8 mouse cellular contexts compared by ENCODE assay signal in the genomic region with DNA sequence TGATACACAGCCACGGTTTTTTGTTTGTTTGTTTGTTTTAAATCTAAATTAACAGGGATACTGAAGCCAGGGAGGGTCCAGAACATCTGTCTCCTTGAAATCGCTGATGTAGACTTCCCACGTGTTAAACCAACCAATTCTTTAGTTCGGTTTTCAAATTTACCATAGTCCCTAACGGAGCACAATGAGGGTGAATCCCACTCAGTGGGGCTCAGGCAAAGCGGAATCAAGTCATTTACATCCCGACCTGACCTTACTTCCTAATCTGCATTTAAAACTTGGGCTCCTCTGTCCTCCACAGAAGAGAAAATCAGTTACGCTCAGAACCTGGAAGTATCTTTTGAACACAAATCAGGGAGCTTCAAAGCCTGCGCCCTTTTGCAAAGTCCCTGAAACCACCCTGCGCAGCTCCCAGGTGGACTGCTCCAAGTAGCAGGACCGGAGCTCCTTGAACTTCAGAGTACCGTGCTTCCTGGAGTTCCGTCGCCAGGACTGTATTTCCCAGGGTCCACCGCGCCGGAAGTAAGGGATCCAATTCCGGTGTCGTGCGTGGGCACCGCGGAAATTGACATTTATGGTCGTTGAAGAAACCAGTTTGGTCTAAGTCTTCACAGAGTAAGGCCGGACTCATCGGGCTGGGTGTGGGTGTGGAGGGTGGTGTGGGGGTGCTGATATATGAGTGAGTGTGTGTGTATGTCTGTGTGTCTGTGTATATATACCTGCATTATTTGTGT. TPM values are rescaled to one million over a fixed set of nuclear protein-coding genes. Genes with fewer than 3 reads are reported as not detected.
DNase-seq lines count a peak whose midpoint lies in the region; ATAC-seq and TF ChIP-seq lines count a peak whose summit lies in the region.

No protein-coding gene starts in this region.

- no peak for TF ChIP-seq POLR2A in ES-Bruce4 (IDR thresholded peaks at IDR 0.05; ENCODE audit: insufficient read depth, low read length)

- H3K4me1 ChIP-seq in ES-Bruce4 (ENCODE audit: control insufficient read depth, insufficient read depth, low read length) = no peaks in the 10 kb centered on the region
- H3K4me1 ChIP-seq in forebrain, embryonic 13.5 days = peaks cover 16% of the 10 kb centered on the region
- H3K4me1 ChIP-seq in neural tube, embryonic 15.5 days = peaks cover 8% of the 10 kb centered on the region

- peak; percentile 72; the same call in 1 of the 2 replicates for ATAC-seq in cerebellum, adult (ENCODE audit: insufficient number of reproducible peaks, low FRiP score, low TSS enrichment)
- ATAC-seq in forebrain, embryonic 13.5 days = peak; percentile 90
- ATAC-seq in neural tube, embryonic 15.5 days (ENCODE audit: low FRiP score) = peak; percentile 95

- H3K4me3 ChIP-seq in ES-Bruce4 (ENCODE audit: low read depth, low read length) = peak overlapping the region; percentile 98
- H3K4me3 ChIP-seq in forebrain, embryonic 13.5 days = peak overlapping the region; percentile 68
- H3K4me3 ChIP-seq in neural tube, embryonic 15.5 days (replicated peaks) = peak overlapping the region; percentile 61

- H3K36me3 ChIP-seq in ES-Bruce4 (ENCODE audit: control insufficient read depth, insufficient read depth, low read length, poor library complexity, severe bottlenecking) = peaks cover 4% of the 10 kb centered on the region
- peaks cover 22% of the 10 kb centered on the region for H3K36me3 ChIP-seq in forebrain, embryonic 13.5 days (ENCODE audit: poor library complexity, severe bottlenecking)
- H3K36me3 ChIP-seq in neural tube, embryonic 15.5 days = peaks cover 11% of the 10 kb centered on the region

- no peak for TF ChIP-seq EP300 in ES-Bruce4 (IDR thresholded peaks at IDR 0.05; ENCODE audit: insufficient read depth, low read depth, low read length)

- WGBS in forebrain, embryonic 13.5 days = under 1% methylated on average over 25 of the region's 25 CpGs
- WGBS in neural tube, embryonic 15.5 days = under 1% methylated on average over 25 of the region's 25 CpGs

- intact Hi-C loops in heart, postnatal 14 days (cut with DNase I) = loop anchor here (5.0 kb wide), 1 partner anchor 112 kb away; no protein-coding TSS in a partner anchor

- no peaks in the 10 kb centered on the region for H3K27me3 ChIP-seq in ES-Bruce4 (ENCODE audit: control insufficient read depth, insufficient read depth, low read length, poor library complexity, severe bottlenecking)
- no peaks in the 10 kb centered on the region for H3K27me3 ChIP-seq in forebrain, embryonic 13.5 days
- no peaks in the 10 kb centered on the region for H3K27me3 ChIP-seq in neural tube, embryonic 15.5 days (replicated peaks)

- peak; percentile 74 to 80 for DNase-seq in heart, postnatal 14 days
- peak; percentile 81 for DNase-seq in layer of hippocampus, adult 11-12 months (ENCODE audit: low spot score)
- DNase-seq in lung, adult 18-20 months = peak; percentile 86 to 90
- peak; percentile 81 for DNase-seq in testis, postnatal 14 days (ENCODE audit: low spot score)

- H3K9me3 ChIP-seq in ES-Bruce4 (replicated peaks; ENCODE audit: control insufficient read depth, insufficient read depth, low read length, poor library complexity, severe bottlenecking) = no peaks in the 10 kb centered on the region
- H3K9me3 ChIP-seq in forebrain, embryonic 13.5 days (replicated peaks) = no peaks in the 10 kb centered on the region
- no peaks in the 10 kb centered on the region for H3K9me3 ChIP-seq in neural tube, embryonic 15.5 days (replicated peaks)

- H3K9ac ChIP-seq in ES-Bruce4 (ENCODE audit: low read depth, poor library complexity, severe bottlenecking) = peak overlapping the region; percentile 79
- H3K9ac ChIP-seq in forebrain, embryonic 13.5 days = peak overlapping the region; percentile 70
- H3K9ac ChIP-seq in neural tube, embryonic 15.5 days (replicated peaks) = peak overlapping the region; percentile 72

- no peak for TF ChIP-seq CTCF in ES-Bruce4 (IDR thresholded peaks at IDR 0.05; ENCODE audit: low read depth, low read length)

- H3K4me2 ChIP-seq in forebrain, embryonic 13.5 days = peak overlapping the region; percentile 73
- H3K4me2 ChIP-seq in neural tube, embryonic 15.5 days = peak overlapping the region; percentile 82

- peak overlapping the region; percentile 89 for H3K27ac ChIP-seq in ES-Bruce4 (ENCODE audit: insufficient read depth, low read length)
- no peak overlapping the region for H3K27ac ChIP-seq in forebrain, embryonic 13.5 days
- peak overlapping the region; percentile 68 for H3K27ac ChIP-seq in neural tube, embryonic 15.5 days (replicated peaks)

RNA-seq across cellular contexts. Expression of gene Zfp626, which starts 2.5 kb away (rescaled TPM):
- 7.3 and 9.3 TPM in 2 replicates for polyA plus RNA-seq in ES-Bruce4 (2011; ENCODE audit: insufficient read depth, insufficient read length, low read depth, missing spikeins)
- 2.9 and 3.2 TPM in 2 replicates for polyA plus RNA-seq in forebrain, embryonic 13.5 days (2015; fragmentation: Nextera tagmentation; extraction: Ambion mirVana)
- 1 to 10 TPM; 5.0 to 5.4 TPM for total RNA-seq in heart, postnatal 14 days (2021)
- 2.0 and 2.1 TPM in 2 replicates for polyA plus RNA-seq in neural tube, embryonic 15.5 days (2015; fragmentation: Nextera tagmentation; extraction: Ambion mirVana)

RNA-seq across cellular contexts. Expression of gene Zfp59, which starts 33.9 kb away (rescaled TPM):
- 7.0 and 7.7 TPM in 2 replicates for polyA plus RNA-seq in ES-Bruce4 (2011; ENCODE audit: insufficient read depth, insufficient read length, low read depth, missing spikeins)
- 10.1 and 11.1 TPM in 2 replicates for polyA plus RNA-seq in forebrain, embryonic 13.5 days (2015; fragmentation: Nextera tagmentation; extraction: Ambion mirVana)
- 1 to 10 TPM; 2.1 to 2.5 TPM for total RNA-seq in heart, postnatal 14 days (2021)
- polyA plus RNA-seq in neural tube, embryonic 15.5 days (2015; fragmentation: Nextera tagmentation; extraction: Ambion mirVana) = 9.0 and 9.7 TPM in 2 replicates

RNA-seq across cellular contexts. Expression of gene Zfp607a, which starts 52.9 kb away (rescaled TPM):
- 1.8 and 2.0 TPM in 2 replicates for polyA plus RNA-seq in ES-Bruce4 (2011; ENCODE audit: insufficient read depth, insufficient read length, low read depth, missing spikeins)
- 2.3 and 2.4 TPM in 2 replicates for polyA plus RNA-seq in forebrain, embryonic 13.5 days (2015; fragmentation: Nextera tagmentation; extraction: Ambion mirVana)
- total RNA-seq in heart, postnatal 14 days (2021) = 1 to 10 TPM; 3.3 to 4.0 TPM
- 1.1 and 1.8 TPM in 2 replicates for polyA plus RNA-seq in neural tube, embryonic 15.5 days (2015; fragmentation: Nextera tagmentation; extraction: Ambion mirVana)
